ENCODE assay signal across 26 mouse cellular contexts in genomic region chr12:86688917-86689316, GRCm38 (mm10). TPM values are rescaled to one million over a fixed set of nuclear protein-coding genes. Genes with fewer than 3 reads are reported as not detected.
A peak's percentile ranks its signal among the peaks of the same experiment; 100 is the strongest.
DNase-seq lines count a peak whose midpoint lies in the region; ATAC-seq and TF ChIP-seq lines count a peak whose summit lies in the region.
"Had no signal": no experiment of that assay in that cellular context is flagged by ENCODE, and none has a peak within 500 bp of the region (broad histone marks: within the 10 kb centered on the region; RNA-seq: fewer than 3 reads in every experiment).

No protein-coding gene starts in this region.

- TF ChIP-seq CTCF in cerebellum, adult 2 months (IDR thresholded peaks at IDR 0.05; ENCODE audit: borderline replicate concordance, insufficient read depth, low read depth, low read length) = no peak
- TF ChIP-seq CTCF in heart, postnatal 0 days (IDR thresholded peaks at IDR 0.05; ENCODE audit: low read depth) = no peak

- no peak for TF ChIP-seq POLR2A in cerebellum, adult 2 months (IDR thresholded peaks at IDR 0.05; ENCODE audit: borderline replicate concordance, insufficient read depth, low read length)

- H3K4me2 ChIP-seq in heart, postnatal 0 days (ENCODE audit: low read depth, low read length) = no peak overlapping the region
- no peak overlapping the region for H3K4me2 ChIP-seq in forebrain, embryonic 14.5 days (ENCODE audit: low read length)
- H3K4me2 ChIP-seq: embryonic facial prominence, embryonic 13.5 days; forebrain, embryonic 12.5 days; heart, embryonic 11.5 days; heart, embryonic 15.5 days; hindbrain, embryonic 12.5 days had no signal

- in situ Hi-C loops in ES-E14 (cut with MboI; ENCODE audit: low sequenced_read_pairs in 2 of 2, unreplicated experiment in 2 of 2) = no loop called here

- H3K4me3 ChIP-seq in cerebellum, adult 2 months (replicated peaks; ENCODE audit: insufficient read depth, low read depth, low read length) = no peak overlapping the region
- no peak overlapping the region for H3K4me3 ChIP-seq in heart, postnatal 0 days (ENCODE audit: low read depth, low read length)
- peak overlapping the region in 1 of 2 experiments; percentile 4; a peak in 2 of 4 replicates for H3K4me3 ChIP-seq in ES-E14 (ENCODE audit: insufficient read depth in 1 of 2, low read depth in 1 of 2, low read length in 2 of 2, poor library complexity in 1 of 2, severe bottlenecking in 1 of 2)
- H3K4me3 ChIP-seq in forebrain, embryonic 14.5 days (ENCODE audit: low read depth, low read length) = no peak overlapping the region
- H3K4me3 ChIP-seq: embryonic facial prominence, embryonic 13.5 days; forebrain, embryonic 12.5 days; gastrocnemius, adult 2 months; heart, embryonic 15.5 days; hindbrain, embryonic 12.5 days had no signal

- no peak for ATAC-seq in heart, postnatal 0 days (ENCODE audit: insufficient read depth, low read depth)
- no peak for ATAC-seq in forebrain, embryonic 14.5 days
- ATAC-seq: activated CD4-positive, CD25-positive, alpha-beta regulatory T cell, adult 4 months; hindbrain, embryonic 16.5 days; inflammation-experienced regulatory T-cells, adult 6 months had no signal

- WGBS in cerebellum, adult 2 months = 94% methylated on average over 27 of the region's 27 CpGs
- WGBS in heart, postnatal 0 days = 95% methylated on average over 27 of the region's 27 CpGs
- 97% methylated on average over 27 of the region's 27 CpGs for WGBS in forebrain, embryonic 14.5 days

- TF ChIP-seq EP300 in heart, postnatal 0 days (IDR thresholded peaks at IDR 0.05; ENCODE audit: low read depth) = no peak

- peaks cover 5% of the 10 kb centered on the region; the same call in 1 of the 2 replicates for H3K36me3 ChIP-seq in heart, postnatal 0 days (replicated peaks; ENCODE audit: control insufficient read depth, insufficient read depth, low read length)
- H3K36me3 ChIP-seq in ES-E14 (ENCODE audit: control insufficient read depth, insufficient read depth, low read length, poor library complexity, severe bottlenecking) = no peaks in the 10 kb centered on the region
- peaks cover 84% of the 10 kb centered on the region for H3K36me3 ChIP-seq in forebrain, embryonic 14.5 days (ENCODE audit: control insufficient read depth, insufficient read depth, low read length)
- H3K36me3 ChIP-seq: heart, embryonic 15.5 days had no signal

- no peaks in the 10 kb centered on the region for H3K27me3 ChIP-seq in cerebellum, adult 2 months (ENCODE audit: control insufficient read depth, insufficient read depth, low read length)
- no peaks in the 10 kb centered on the region for H3K27me3 ChIP-seq in heart, postnatal 0 days (ENCODE audit: control insufficient read depth, insufficient read depth, low read length)
- no peaks in the 10 kb centered on the region for H3K27me3 ChIP-seq in forebrain, embryonic 14.5 days (replicated peaks; ENCODE audit: control insufficient read depth, insufficient read depth, low read length)
- H3K27me3 ChIP-seq: embryonic facial prominence, embryonic 13.5 days; forebrain, embryonic 12.5 days; heart, embryonic 15.5 days; hindbrain, embryonic 12.5 days had no signal

- no peak overlapping the region for H3K9ac ChIP-seq in heart, postnatal 0 days (replicated peaks; ENCODE audit: low read depth, low read length)
- peak overlapping the region; percentile 47; the same call in 1 of the 2 replicates for H3K9ac ChIP-seq in ES-E14 (ENCODE audit: insufficient read depth, low read depth, low read length, poor library complexity, severe bottlenecking)
- H3K9ac ChIP-seq in forebrain, embryonic 14.5 days (ENCODE audit: low read length) = no peak overlapping the region
- H3K9ac ChIP-seq: embryonic facial prominence, embryonic 13.5 days; forebrain, embryonic 12.5 days; heart, embryonic 15.5 days; hindbrain, embryonic 12.5 days had no signal

- no peaks in the 10 kb centered on the region for H3K9me3 ChIP-seq in heart, postnatal 0 days (replicated peaks; ENCODE audit: control insufficient read depth, low read length)
- H3K9me3 ChIP-seq in ES-E14 (ENCODE audit: control insufficient read depth, insufficient read depth, low read depth, low read length) = no peaks in the 10 kb centered on the region
- H3K9me3 ChIP-seq in forebrain, embryonic 14.5 days (replicated peaks; ENCODE audit: control insufficient read depth, low read length) = no peaks in the 10 kb centered on the region
- H3K9me3 ChIP-seq: embryonic facial prominence, embryonic 13.5 days; forebrain, embryonic 12.5 days; heart, embryonic 15.5 days; hindbrain, embryonic 12.5 days had no signal

- no peak overlapping the region for H3K27ac ChIP-seq in cerebellum, adult 2 months (ENCODE audit: insufficient read depth, low read length)
- H3K27ac ChIP-seq in heart, postnatal 0 days (ENCODE audit: low read depth) = peak overlapping the region; percentile 87
- peak overlapping the region; percentile 59; the same call in 1 of the 2 replicates for H3K27ac ChIP-seq in ES-E14 (ENCODE audit: insufficient read depth, low read depth, low read length, poor library complexity, severe bottlenecking)
- no peak overlapping the region for H3K27ac ChIP-seq in forebrain, embryonic 14.5 days (ENCODE audit: low read depth, low read length)
- H3K27ac ChIP-seq: embryonic facial prominence, embryonic 13.5 days; forebrain, embryonic 12.5 days; gastrocnemius, adult 2 months; hindbrain, embryonic 12.5 days had no signal

- H3K4me1 ChIP-seq in cerebellum, adult 2 months (ENCODE audit: control insufficient read depth, insufficient read depth, low read length) = peaks cover 51% of the 10 kb centered on the region
- peaks cover 21% of the 10 kb centered on the region for H3K4me1 ChIP-seq in heart, postnatal 0 days (ENCODE audit: control insufficient read depth, insufficient read depth)
- peaks cover 18 to 23% of the 10 kb centered on the region in 2 experiments for H3K4me1 ChIP-seq in ES-E14 (ENCODE audit: control insufficient read depth in 2 of 2, insufficient read depth in 2 of 2, low read length in 2 of 2, poor library complexity in 1 of 2)
- H3K4me1 ChIP-seq in forebrain, embryonic 14.5 days (ENCODE audit: control insufficient read depth, insufficient read depth, low read length) = no peaks in the 10 kb centered on the region

- peak; percentile 9 to 29 for DNase-seq in cerebellum, adult 2 months
- no peak for DNase-seq in cerebellum, postnatal 10 days
- no peak for DNase-seq in heart, postnatal 0 days (ENCODE audit: low spot score)
- DNase-seq in heart, adult 8-10 months (ENCODE audit: low spot score) = no peak
- DNase-seq in 3134 (ENCODE audit: extremely low read depth, insufficient read length, low spot score) (peak; percentile 25), ES-E14 (ENCODE audit: low read depth, low spot score) (no peak)
- no peak for DNase-seq in forebrain, embryonic 14.5 days (ENCODE audit: low spot score)
- no peak for DNase-seq in right cerebral cortex, adult 2 months (ENCODE audit: low spot score in 2 of 2)
- DNase-seq: adrenal gland, postnatal 14 days; cerebellum, adult 8-10 months; gastrocnemius, adult 2 months; gastrocnemius, postnatal 25 days; heart, postnatal 4 days had no signal

TF ChIP-seq in ES-E14, 5 proteins besides CTCF, POLR2A, EP300 and RAD21:
- TF ChIP-seq ZNF384 (IDR thresholded peaks at IDR 0.05; ENCODE audit: low read depth, low read length) (no peak), ZC3H11A (IDR thresholded peaks at IDR 0.05; ENCODE audit: borderline replicate concordance, low read depth, low read length) (no peak), CHD2 (IDR thresholded peaks at IDR 0.05; ENCODE audit: low read depth, low read length) (no peak), MAFK (IDR thresholded peaks at IDR 0.05; ENCODE audit: insufficient read depth, low read depth, low read length) (no peak), HCFC1 (IDR thresholded peaks at IDR 0.05; ENCODE audit: borderline replicate concordance, insufficient read depth, low read length) (no peak)

RNA-seq across cellular contexts. Expression of gene Vash1, which starts 10.4 kb away (rescaled TPM):
- 23.1 and 24.6 TPM in 2 replicates for polyA plus RNA-seq in cerebellum, adult 2 months (2012; rRNA removed)
- 35.0 and 38.1 TPM in 2 replicates for total RNA-seq in heart, postnatal 0 days (2014; rRNA removed; ENCODE audit: low replicate concordance)
- 8.2 and 8.9 TPM in 2 replicates for polyA plus RNA-seq in heart, postnatal 0 days (2015; fragmentation: Nextera tagmentation; extraction: Ambion mirVana)
- total RNA-seq in heart, adult 8-10 months (2022) = 10 to 100 TPM in 3 of 4 experiments, 1 to 10 TPM in 1; 6.6 to 16.3 (median 13.3) TPM
- 4.0 and 4.8 TPM in 2 replicates for total RNA-seq in ES-E14 (2012; rRNA removed)
- polyA plus RNA-seq in forebrain, embryonic 14.5 days (2014; fragmentation: Nextera tagmentation; extraction: Ambion mirVana) = 25.2 and 31.7 TPM in 2 replicates

RNA-seq across cellular contexts. Expression of gene Angel1, which starts 37.3 kb away (rescaled TPM):
- 23.6 and 23.9 TPM in 2 replicates for polyA plus RNA-seq in cerebellum, adult 2 months (2012; rRNA removed)
- 2.2 and 4.4 TPM in 2 replicates for total RNA-seq in heart, postnatal 0 days (2014; rRNA removed; ENCODE audit: low replicate concordance)
- 4.4 and 4.7 TPM in 2 replicates for polyA plus RNA-seq in heart, postnatal 0 days (2015; fragmentation: Nextera tagmentation; extraction: Ambion mirVana)
- 1 to 10 TPM; 2.9 to 4.6 (median 3.8) TPM for total RNA-seq in heart, adult 8-10 months (2022)
- 13.7 and 21.7 TPM in 2 replicates for total RNA-seq in ES-E14 (2012; rRNA removed)
- 7.6 and 9.1 TPM in 2 replicates for polyA plus RNA-seq in forebrain, embryonic 14.5 days (2014; fragmentation: Nextera tagmentation; extraction: Ambion mirVana)

RNA-seq across cellular contexts. Expression of gene Lrrc74a, which starts 45.3 kb away (rescaled TPM):
- not detected in 2 replicates for polyA plus RNA-seq in cerebellum, adult 2 months (2012; rRNA removed)
- total RNA-seq in heart, postnatal 0 days (2014; rRNA removed; ENCODE audit: low replicate concordance) = not detected in 2 replicates
- not detected in 2 replicates for polyA plus RNA-seq in heart, postnatal 0 days (2015; fragmentation: Nextera tagmentation; extraction: Ambion mirVana)
- not detected for total RNA-seq in heart, adult 8-10 months (2022)
- not detected in 2 replicates for total RNA-seq in ES-E14 (2012; rRNA removed)
- polyA plus RNA-seq in forebrain, embryonic 14.5 days (2014; fragmentation: Nextera tagmentation; extraction: Ambion mirVana) = not detected in 2 replicates
- total RNA-seq: adrenal gland, adult 18-20 months; adrenal gland, postnatal 14 days; gastrocnemius, adult 2 months; gastrocnemius, postnatal 25 days; granulocyte monocyte progenitor cell, adult 5-6 weeks; heart, postnatal 4 days; MEL had no signal
- polyA plus RNA-seq: activated CD4-positive, CD25-positive, alpha-beta regulatory T cell, adult 4 months; C2C12; embryonic facial prominence, embryonic 13.5 days; forebrain, embryonic 12.5 days; heart, embryonic 11.5 days; heart, embryonic 15.5 days; hindbrain, embryonic 12.5 days; hindbrain, embryonic 16.5 days; inflammation-experienced regulatory T-cells, adult 6 months; intestine, postnatal 0 days had no signal

Comparison
In these comparisons a context has a peak if more than half of its experiments do, and no peak if none do; other contexts are left out.
1. DNase-seq: peak in cerebellum, adult 2 months (2 of 2) and 3134 (single experiment); none in cerebellum, postnatal 10 days (0 of 2), heart, postnatal 0 days (single experiment), heart, adult 8-10 months (single experiment), ES-E14 (single experiment), forebrain, embryonic 14.5 days (single experiment) and right cerebral cortex, adult 2 months (0 of 2).
2. H3K27ac ChIP-seq: peak in heart, postnatal 0 days (single experiment) and ES-E14 (single experiment); none in cerebellum, adult 2 months (single experiment) and forebrain, embryonic 14.5 days (single experiment).